Mouse (Mus musculus): Measurements from ENCODE around the gene Pnpla5.
"Not testable (repeated sequence)": the region's sequence is repeated elsewhere in the genome, so short reads cannot be mapped to it uniquely, and the experiment has no call there.

The Pnpla5 gene

DNA sequence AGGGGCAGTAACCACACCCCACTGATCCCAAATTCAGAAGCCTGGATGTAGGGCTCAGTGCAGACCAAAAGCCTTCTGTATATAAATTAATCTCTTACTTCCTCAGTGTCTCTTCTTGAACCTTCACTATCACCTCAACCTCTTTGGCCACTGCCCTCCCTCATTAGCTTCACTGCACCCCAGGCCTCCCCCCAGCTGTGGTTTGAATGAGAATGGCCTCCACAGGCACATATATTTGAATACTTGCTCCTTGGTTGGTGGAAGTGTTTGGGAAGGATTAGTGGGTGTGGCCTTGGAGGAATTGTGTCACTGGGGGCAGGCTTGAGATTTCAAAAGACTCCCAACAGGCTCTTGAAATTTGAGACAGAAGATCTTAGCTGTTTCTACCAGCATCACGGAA lies 6.5 kb downstream of the Pnpla5 start:
- no peak for DNase-seq

DNA sequence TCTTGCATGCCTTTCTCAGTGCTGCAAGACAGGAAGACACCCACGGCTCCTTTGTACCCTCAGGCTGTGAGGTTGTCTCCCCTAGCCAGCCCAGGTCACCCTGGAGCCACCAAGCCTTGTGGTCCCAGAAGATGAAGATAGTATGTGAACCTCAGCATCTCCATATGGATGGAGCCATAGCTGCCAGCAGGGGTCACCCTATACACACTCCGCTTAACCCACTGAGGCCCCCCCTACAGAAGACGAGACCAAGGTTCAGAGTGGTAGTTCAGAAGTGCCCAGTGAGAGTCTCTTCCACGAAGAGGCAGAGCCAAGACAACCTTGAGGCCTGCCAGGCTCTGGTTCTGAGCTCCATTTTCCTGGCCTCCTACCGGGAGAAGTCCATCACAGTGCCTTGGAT lies 7.2 kb downstream of the Pnpla5 start:
- no peak for DNase-seq

DNA sequence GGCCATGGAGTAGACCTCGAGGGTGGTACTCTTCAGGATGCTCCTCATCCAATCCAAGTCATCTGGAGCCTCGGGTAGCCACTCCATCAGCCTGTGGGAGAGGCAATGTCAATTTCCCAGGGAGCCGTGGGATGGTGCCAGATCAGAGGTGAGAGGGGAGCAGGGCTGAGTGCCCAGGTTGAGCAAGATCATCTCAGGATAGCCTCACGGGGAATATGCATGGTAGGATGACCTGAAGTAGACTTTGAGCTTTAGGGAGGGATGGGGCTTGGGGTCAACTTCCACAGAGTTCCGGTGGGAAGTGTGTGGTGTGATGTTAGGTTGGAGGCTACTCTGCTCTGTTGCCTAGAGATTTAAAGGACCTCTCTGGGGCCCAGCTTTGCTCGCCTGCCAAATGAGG lies 9.1 kb downstream of the Pnpla5 start:
- no peak for DNase-seq

DNA sequence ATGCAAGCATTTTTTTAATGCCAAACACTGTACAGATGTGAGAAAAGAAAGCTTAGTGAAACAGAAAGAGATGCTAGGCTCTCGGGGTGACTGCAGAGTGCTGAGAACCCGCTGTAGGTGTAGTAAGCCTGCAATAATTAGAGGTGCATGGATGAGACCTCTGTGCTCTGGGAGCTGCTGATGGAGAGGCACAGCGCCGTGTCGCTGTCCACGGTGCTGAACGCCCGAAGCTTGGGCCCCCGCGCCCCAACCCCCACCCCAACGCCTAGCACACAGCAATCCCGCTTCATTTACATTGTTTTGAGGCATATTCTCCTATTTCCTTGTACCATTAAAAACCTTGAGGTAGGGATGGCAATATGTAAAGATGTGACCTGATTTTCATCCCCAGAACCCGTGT lies 14.1 kb downstream of the Pnpla5 start:
- DNase-seq: no peak

DNA sequence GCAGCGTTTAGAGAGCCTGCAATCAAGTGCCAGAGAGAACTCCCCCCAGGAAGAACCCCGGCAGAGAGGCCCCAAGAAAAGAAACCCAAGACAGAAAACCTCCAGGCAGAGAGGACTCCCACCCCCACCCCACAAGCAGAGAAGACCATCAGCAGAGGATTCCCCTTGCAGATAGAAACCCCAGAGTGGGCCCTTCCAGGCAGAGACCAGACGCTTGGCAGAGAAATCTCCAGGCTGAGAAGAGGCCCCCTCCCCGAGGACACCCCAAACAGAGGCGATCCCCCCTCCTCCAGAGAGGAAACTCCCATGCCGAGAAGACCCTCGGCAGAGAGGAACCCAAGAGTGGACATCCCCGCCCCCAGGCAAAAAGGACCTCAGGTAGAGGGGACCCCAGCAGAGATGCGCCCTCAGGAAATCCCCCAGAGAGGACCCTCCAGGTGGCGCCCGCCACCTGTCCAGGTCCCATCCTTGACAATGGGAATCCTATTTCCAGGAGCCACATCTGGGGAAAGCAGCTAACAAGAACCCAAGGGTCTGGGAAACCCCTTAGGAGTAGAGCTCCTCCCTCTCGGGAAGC lies 17.0 kb downstream of the Pnpla5 start:
- DNase-seq: no peak

DNA sequence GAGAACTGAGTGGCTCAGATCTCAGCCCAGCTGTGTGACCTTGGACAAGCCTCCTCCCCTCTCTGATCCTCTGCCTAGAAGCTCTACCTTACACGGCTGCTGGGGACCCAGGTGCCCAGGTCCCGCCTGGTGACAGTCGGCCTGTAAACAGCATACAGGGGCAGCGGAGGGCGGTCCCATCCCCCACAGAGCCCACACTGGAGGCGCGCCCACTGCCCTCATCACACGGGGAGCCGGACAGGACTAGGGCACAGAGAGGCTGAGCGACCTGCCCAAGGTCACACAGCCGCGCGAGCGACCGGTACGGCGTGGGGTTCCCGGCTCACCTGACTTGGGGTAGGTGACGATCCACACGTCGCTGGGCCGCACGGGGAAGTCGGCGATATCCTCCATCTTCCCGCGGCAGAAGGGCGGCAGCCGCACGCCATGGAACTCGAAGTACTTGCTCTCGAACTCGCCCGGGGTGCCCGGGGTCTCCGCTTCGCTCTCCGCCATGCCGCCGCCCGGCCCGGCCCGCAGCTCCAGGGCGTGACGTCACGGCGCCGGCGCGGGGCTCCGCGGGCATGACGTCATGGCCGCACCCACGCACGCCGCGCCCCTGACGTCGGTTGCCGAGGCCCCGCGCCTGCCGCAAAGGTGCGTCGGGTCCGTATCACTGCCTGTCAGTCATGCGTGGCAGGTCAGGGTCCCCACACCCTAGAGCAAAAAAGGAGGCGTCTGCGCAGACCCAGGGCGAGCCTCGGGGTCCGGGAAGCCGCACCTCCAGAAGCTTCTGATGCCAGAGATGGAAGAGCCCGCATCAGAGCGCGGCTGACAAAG lies 17.7 kb downstream of the Pnpla5 start, which contains the start of gene Sult4a1:
Sult4a1 (minus strand) TSS at position 650 of the 819 bp plus-strand sequence.
- no peak for DNase-seq

DNA sequence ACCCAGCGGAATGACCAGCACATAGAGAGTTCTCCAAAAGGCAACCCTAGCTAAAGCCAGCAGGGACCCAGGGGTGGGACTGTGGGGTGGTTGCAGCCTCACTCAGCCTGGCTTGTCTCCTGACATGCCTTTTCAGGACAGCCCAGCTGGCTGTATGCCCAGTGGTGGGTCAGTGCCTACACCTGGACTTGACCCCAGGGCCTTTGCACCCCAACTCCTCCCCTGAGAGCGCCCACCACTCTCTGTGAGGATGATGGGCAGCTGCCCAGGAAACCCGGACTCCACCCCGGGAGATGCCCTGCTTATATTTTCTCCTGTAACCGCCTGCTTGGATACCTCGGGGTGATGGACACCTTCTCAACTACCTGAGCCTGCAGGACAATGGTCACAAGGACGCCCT lies 18.3 kb downstream of the Pnpla5 start:
- DNase-seq: no peak

DNA sequence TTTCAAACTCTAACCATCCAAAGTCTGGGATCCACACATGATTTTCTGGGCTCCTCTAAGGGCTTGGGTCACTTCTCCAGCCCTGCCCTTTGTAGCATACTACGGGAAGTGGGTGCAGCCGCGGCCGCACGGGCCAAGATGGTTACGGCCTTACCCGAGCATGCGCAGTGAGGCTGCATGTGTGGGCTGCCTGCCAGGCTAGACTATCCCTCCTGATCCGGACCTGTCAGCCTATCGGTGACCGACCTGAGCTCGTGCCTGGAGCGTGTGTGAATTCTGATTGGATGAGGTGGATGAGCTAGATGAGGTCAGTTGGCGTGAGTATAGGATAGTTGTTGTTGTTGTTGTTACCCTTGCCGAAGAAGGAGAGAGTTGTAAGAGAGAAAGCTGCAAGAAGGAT lies 25.4 kb downstream of the Pnpla5 start:
- DNase-seq: not testable (repeated sequence)

DNA sequence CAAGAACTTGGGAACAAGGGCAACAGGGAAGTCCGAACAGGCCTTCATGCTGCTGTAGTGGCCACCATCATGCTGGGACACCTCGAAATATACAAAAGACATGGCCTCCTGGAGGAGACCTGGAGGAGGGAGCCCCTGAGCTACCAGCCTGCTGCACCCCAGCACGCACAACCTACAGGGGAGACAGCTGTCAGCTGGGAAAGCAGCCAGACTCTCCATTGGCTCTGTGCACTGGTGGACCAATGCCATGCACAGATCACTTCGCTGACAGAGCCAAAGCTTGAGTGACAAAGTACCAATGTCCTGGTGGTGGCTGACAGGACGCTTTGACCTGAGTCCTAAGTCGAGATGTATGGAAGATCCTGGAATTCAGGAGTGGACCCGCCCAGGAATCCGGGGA lies 26.9 kb downstream of the Pnpla5 start:
- DNase-seq: no peak

DNA sequence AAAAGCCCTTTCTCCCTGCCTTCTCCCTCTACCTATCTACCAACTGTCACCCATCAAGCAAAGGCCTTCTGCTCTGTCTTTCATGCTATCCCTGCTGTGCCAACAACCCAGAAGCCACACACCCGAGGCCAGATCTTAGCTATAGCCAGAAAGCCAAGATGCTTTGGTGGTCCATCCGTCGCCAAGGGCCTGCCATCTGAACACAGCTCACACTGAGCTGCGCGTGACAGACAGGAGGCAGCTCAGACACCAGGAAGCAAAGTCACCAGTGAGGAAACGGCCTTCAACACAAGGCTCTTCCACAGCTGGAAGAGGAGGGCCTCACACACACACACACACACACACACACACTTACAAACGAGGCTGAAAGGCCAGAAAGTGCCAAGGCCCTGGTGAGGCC lies 28.1 kb downstream of the Pnpla5 start:
- no peak for DNase-seq

DNA sequence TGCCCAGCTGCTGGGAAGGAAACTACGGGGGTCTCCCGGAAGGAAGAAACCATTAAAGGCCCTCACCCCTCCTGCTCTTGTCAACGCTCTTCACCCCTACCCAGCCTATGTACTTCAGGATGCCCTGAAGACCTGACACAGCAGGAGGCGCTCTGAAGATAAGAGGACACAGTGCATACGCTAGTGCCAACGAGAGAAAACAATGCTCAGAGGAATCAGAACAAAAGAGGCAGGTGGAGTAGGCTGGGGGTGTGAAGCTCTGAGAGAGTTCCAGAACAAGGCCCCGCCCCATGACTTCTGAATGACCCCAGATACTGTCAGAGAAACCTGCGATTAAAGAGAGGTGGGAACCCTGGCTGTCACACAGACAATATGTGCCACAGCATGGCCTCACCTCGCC lies 36.2 kb downstream of the Pnpla5 start:
- no peak for DNase-seq

DNA sequence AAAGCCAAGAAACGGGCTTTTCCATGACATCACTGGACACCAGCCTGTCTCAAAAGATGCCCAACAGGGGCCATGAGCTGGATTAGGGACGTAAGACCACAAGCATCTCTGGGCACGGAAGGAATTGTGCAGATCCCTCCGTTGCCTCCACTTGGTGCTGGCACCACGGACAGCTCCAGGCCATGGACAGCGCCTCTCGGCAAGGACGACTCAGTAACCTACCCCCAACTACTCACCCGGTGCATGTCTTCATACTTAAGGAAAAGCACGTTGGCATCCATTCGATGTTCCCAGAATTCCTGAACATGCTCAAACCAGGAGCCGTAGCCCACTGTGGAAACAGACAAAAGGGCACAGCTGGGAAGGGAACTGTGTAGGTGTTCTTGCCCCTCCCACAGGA lies 36.6 kb downstream of the Pnpla5 start:
- DNase-seq: no peak

DNA sequence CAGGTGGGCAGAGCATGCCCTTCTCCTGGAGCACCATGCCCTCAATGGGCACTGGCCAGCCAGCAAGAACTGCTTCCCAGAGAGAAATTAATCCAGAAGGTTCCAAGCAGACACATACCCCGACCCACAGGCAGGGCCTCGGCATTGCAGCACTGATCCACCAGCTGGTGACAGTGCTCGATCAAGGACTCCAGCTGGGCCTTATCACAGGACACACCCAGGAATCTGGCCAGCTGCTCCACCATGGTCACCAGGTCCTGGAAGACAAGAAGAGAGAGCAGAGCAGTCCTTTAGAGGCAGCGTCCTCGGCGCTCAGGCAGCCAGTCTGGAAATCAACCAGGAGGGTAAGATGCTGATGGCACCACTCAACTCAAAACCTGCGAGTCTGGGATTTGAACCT lies 42.9 kb downstream of the Pnpla5 start:
- no peak for DNase-seq

DNA sequence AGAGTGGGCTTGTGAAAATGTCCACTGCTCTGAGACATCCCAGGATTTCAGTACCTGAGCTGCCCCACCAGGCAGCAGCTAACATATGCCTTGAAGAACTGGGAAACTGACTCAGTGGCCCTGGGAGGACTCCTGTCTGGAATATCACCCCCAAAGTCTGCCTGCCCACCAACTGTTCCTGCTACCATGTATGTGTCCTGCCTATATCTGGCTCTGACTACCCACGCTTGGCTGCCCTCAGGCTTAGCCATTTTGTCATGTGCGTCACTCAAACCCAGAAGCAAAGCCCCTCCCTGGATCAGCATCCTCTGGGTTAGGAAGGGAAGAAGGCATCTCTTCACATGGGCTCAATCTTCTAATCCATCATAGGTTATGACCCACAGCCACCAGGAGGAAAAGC lies 43.5 kb downstream of the Pnpla5 start:
- no peak for DNase-seq

DNA sequence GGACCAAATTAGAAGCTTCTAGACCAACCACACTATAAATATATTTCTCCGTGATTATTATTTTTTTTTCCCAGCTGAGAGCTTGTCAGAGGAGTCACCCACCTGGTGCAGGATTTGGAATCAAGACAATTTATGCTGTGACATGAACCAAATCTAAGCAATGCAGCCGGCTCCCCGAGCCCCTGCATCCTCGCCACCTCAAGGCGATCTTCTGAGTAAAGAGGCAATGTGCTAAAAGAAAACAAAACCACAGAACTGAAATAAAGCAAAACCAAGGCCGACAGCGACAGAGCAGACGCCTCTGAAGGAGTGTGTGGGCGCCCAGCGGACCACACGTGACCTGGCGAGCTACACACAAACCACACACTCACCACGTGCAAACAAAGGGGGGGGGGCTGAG lies 44.3 kb downstream of the Pnpla5 start:
- no peak for DNase-seq

DNA sequence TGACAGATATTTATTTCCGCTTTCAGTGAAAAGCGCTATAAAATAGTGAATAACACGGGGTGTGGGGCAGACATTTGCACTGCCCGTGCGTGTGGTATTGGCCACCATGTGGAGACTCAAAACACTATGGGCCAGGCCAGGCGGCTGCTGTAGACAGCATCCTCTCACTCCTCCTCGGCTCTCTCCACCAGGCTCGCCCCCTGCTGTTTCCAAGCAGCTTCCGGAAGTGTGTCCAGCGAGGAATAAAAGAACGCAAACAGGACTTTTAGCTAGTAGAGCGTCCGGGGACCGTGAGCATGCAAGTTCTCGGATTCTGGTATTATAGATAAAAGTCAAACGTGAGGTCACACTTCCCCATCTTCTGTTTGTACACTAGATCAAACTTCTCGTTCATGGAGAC lies 45.8 kb downstream of the Pnpla5 start:
- no peak for DNase-seq

DNA sequence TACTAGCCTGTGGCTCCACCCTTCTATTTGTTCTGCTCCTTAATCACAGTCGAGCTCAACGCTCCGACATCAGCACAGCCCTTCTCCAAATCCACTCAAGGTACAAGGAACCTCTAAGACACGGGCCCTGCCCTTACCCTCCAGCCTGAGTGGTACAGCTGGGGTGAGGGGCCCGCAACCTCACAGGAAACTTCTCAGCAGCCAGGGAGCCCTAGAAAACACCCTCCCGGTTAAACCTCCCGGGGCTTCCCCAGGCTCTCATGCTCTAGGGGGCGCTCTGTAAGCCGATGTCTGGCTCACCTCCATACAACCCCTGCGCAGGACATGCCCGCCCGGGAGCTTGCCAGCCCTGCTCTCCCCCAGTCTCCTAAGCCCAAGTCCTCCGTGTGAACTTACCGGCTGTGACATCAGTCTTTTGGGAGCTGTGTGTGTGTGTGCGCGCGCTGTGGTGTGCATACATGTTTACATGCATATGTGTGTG lies 48.2 kb downstream of the Pnpla5 start:
- no peak for DNase-seq

DNA sequence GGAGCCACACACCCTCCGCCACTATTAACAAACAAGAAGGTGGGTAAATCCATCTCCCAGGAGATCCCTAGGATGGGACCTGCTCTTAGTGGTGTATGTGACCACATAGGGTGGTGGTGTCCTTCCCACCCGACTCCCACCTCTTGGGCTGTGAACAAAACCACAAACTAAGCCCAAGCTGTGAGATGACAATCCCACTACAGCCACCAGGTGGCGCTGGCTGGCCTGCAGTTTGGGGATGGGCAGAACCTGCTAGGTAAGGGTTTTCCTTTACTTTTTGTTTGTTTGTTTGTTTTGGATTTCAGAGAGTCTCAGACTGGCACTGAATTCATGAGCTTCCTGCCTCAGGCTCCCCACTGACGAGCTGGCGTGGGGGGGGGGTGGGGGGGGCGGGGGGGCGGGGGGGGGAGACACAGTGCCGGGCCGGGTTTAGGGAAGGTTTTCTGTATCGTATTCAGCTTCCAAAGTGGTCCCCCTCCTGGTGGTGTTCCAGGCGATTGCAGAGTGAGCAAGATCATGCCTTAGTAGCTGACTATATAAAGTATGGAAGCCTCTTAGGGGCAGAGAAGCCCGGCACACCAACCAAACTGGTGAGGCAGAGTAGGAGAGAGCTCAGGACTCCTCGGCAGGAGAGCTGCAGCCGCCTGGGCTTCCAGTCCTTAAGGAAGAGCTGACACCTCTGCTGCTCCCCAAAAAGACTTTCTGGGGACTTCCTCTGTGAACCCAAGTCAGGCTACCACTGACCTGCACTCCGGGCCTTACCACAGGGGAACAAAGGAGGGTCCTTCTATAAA lies 48.9 kb downstream of the Pnpla5 start:
- no peak for DNase-seq

DNA sequence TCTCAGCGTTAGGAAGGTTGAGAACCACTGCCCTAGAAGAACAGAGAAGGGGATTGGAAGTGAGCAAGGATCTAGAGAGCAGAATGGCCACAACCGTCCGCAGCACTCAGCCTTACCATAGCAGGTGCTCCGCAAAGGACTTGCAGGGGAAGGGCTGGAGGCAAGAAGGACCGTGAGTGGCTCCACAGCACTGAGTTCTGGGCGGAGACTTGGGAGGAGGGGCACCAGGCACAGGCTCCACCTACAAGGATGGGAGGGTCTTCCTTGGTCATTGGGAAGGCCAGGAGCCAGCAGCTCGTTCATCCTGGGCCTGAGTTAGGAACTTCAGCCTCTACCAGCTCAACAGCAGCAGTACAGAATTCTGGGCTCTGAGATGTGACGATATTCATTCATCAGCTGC lies 49.9 kb downstream of the Pnpla5 start:
- DNase-seq: no peak

DNA sequence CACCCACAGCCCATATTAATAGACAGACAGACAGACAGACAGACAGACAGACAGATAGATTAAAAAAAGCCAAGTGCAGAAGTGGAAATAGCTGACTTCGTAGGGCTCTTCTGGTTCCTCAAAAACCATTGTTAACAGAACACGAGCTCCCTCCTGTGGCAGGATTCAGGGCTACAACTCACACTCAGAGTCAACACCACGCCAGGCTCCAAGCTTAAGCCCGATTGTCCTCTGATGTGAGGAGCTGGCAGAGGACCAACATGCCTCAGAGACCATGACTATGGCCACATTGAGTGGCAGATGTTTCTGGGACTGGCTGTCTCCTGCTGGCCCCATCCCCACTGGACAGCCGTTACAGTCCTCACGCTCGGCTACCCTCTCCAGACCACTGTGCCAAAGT lies 50.7 kb downstream of the Pnpla5 start:
- DNase-seq: no peak

DNA sequence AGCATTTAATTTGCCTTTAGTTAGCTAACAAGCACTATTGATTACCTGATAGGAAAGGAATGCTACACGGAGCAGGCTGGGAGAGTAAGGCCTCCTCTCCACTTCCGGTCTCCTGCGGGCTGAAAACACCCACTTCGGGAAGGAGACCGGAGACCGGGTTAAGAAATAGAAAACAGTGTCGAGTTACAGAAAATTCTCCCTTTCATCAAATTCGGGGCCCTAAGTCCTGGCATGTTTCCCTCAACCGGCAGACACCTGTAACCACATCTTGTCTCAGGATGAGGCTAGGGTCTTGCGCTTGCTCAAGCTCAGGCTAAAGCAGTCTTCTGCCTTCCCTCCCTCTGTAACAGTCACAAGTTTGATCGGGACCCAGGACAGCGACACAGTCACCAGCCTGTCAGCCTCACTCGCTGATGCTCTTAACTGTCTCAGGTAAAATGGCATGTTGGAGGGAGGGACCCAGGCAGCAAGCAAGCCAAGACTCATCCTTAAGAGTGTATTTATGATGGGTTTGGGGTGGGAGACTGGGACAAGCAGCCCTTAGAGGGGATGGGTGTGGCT lies 52.8 kb downstream of the Pnpla5 start:
- DNase-seq: no peak

DNA sequence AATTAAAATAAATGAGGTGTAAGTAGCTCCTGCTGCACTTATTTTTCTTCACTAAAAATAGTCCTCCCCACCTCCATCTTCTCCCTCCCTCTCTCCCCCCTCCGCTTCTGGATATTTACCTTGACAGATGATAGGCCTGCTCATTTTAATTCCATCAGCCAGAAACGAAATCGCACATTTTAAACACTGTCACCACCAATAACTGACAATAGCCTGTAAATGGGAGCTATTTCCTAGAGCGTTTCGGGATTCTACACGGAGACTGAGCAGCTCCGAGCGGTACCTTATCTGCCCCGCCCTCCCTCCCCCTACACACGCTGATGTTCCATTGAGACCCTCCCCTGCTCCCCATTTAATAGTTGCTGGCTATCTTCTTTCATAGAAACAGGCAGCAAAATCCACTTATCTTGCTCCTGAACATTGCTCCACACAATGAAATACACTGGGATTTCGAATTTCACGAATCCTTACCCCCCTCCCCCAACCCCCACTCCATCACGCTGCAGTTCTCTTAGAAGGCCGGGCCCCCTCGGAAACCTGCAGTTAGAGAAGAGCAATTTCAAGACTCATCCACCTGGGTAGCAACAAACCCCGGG lies 53.4 kb downstream of the Pnpla5 start:
- no peak for DNase-seq

DNA sequence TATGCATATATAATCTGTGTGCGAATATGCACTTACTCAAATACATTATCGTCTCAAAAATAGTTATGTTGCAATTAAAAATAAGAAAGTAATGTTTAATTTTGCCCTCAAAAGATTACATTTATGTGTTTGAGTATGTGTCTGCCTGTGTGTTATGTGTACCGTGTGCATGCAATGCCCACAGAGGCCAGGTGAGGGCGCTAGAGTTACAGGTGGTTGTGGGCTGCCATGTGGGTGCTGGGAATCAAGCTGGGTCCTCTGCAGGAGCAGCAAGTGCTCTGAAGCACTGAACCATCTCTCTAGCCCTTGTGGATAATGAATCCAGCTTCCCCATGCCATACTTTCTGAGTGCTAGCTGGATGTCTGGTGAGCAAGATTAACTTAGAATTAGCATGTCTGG lies 57.3 kb downstream of the Pnpla5 start:
- no peak for DNase-seq

Measured in thymus, adult 18-20 months (tissue).